Mouse (Mus musculus) cerebellum, adult 8-10 months (tissue): ENCODE measurements around the gene Klf3.

ENCODE experiments used
- DNase-seq: peaks from one replicate; pipeline ENCODE4 v3.0.0; 2022

Gene Klf3

GRCm38 (mm10) chr5:64839016-64839599 lies 35.9 kb downstream of the Klf3 start:
- DNase-seq: no peak

GRCm38 (mm10) chr5:64840087-64840486 lies 36.9 kb downstream of the Klf3 start:
- DNase-seq: no peak

GRCm38 (mm10) chr5:64844622-64845021 lies 41.4 kb downstream of the Klf3 start:
- no peak for DNase-seq

- no peak for DNase-seq
These were observed 44.1 kb downstream of the Klf3 start for GRCm38 (mm10) chr5:64847305-64847704.

- no peak for DNase-seq
These were observed 46.7 kb downstream of the Klf3 start for GRCm38 (mm10) chr5:64849892-64850291.

- DNase-seq: no peak
These were observed 49.6 kb downstream of the Klf3 start for GRCm38 (mm10) chr5:64852656-64853398.

GRCm38 (mm10) chr5:64853421-64853820 lies 50.2 kb downstream of the Klf3 start:
- DNase-seq: no peak

GRCm38 (mm10) chr5:64855199-64855598 lies 52.0 kb downstream of the Klf3 start:
- DNase-seq: no peak

- DNase-seq: no peak
These were observed 57.8 kb downstream of the Klf3 start for GRCm38 (mm10) chr5:64860900-64861470.

- DNase-seq: no peak
These were observed 58.4 kb downstream of the Klf3 start for GRCm38 (mm10) chr5:64861471-64862199.

- DNase-seq: no peak
These were observed 59.1 kb downstream of the Klf3 start for GRCm38 (mm10) chr5:64862269-64862668.

GRCm38 (mm10) chr5:64864699-64865108 lies 61.5 kb downstream of the Klf3 start:
- no peak for DNase-seq

- no peak for DNase-seq
These were observed 62.2 kb downstream of the Klf3 start for GRCm38 (mm10) chr5:64865219-64865964.

GRCm38 (mm10) chr5:64866331-64867050 lies 63.3 kb downstream of the Klf3 start:
- DNase-seq: peak; percentile 51

- no peak for DNase-seq
These were observed 63.9 kb downstream of the Klf3 start for GRCm38 (mm10) chr5:64867124-64867523.

GRCm38 (mm10) chr5:64867551-64867950 lies 64.4 kb downstream of the Klf3 start:
- no peak for DNase-seq

GRCm38 (mm10) chr5:64876086-64876830 lies 73.1 kb downstream of the Klf3 start:
- no peak for DNase-seq

- DNase-seq: no peak
These were observed 74.2 kb downstream of the Klf3 start for GRCm38 (mm10) chr5:64877235-64878026.

- peak; percentile 8 for DNase-seq
These were observed 74.8 kb downstream of the Klf3 start for GRCm38 (mm10) chr5:64878027-64878425.

GRCm38 (mm10) chr5:64878526-64878925 lies 75.3 kb downstream of the Klf3 start:
- no peak for DNase-seq

- DNase-seq: no peak
These were observed 76.1 kb downstream of the Klf3 start for GRCm38 (mm10) chr5:64879241-64879640.
